ENCODE assay signal across 30 mouse cellular contexts in genomic region chr17:4250476-4250875, GRCm38 (mm10).
"Had no signal": no experiment of that assay in that cellular context is flagged by ENCODE, and none has a peak within 500 bp of the region (broad histone marks: within the 10 kb centered on the region; RNA-seq: fewer than 3 reads in every experiment).

No protein-coding gene starts in this region.

- ATAC-seq: hindbrain, embryonic 16.5 days; hindbrain, postnatal 0 days; inflammation-experienced regulatory T-cells, adult 6 months; intestine, embryonic 15.5 days; intestine, embryonic 16.5 days; intestine, postnatal 0 days had no signal

- H3K27ac ChIP-seq: heart, adult 2 months; heart, embryonic 10.5 days; heart, embryonic 13.5 days; heart, embryonic 15.5 days; hindbrain, embryonic 10.5 days; hindbrain, embryonic 12.5 days; hindbrain, embryonic 14.5 days; hindbrain, embryonic 15.5 days; hindbrain, postnatal 0 days; intestine, embryonic 15.5 days; kidney, postnatal 0 days; layer of hippocampus, adult 2 months; left cerebral cortex, adult 2 months had no signal

- H3K9me3 ChIP-seq: heart, embryonic 10.5 days; heart, embryonic 13.5 days; heart, embryonic 15.5 days; hindbrain, embryonic 10.5 days; hindbrain, embryonic 12.5 days; hindbrain, embryonic 13.5 days; hindbrain, embryonic 15.5 days; intestine, embryonic 15.5 days had no signal

- H3K4me3 ChIP-seq: heart, adult 2 months; heart, embryonic 10.5 days; heart, embryonic 12.5 days; heart, embryonic 13.5 days; heart, embryonic 15.5 days; hindbrain, embryonic 10.5 days; hindbrain, embryonic 12.5 days; hindbrain, embryonic 13.5 days; hindbrain, embryonic 15.5 days; intestine, embryonic 15.5 days; layer of hippocampus, adult 2 months; left cerebral cortex, adult 2 months had no signal

- H3K9ac ChIP-seq: heart, embryonic 12.5 days; heart, embryonic 13.5 days; heart, embryonic 15.5 days; hindbrain, embryonic 12.5 days; hindbrain, embryonic 13.5 days; hindbrain, embryonic 14.5 days; hindbrain, embryonic 15.5 days; intestine, embryonic 15.5 days had no signal

- DNase-seq: heart, adult 2 months; heart, postnatal 10 days; heart, postnatal 14 days; heart, postnatal 36 days; heart, postnatal 4 days; kidney, adult 11 months; kidney, adult 18-20 months; kidney, postnatal 10 days; kidney, postnatal 25 days; layer of hippocampus, adult 9-11 months; layer of hippocampus, postnatal 36 days had no signal

- H3K36me3 ChIP-seq: heart, embryonic 10.5 days; heart, embryonic 12.5 days; heart, embryonic 13.5 days; heart, embryonic 15.5 days; hindbrain, embryonic 10.5 days; hindbrain, embryonic 12.5 days; hindbrain, embryonic 13.5 days; hindbrain, embryonic 15.5 days; intestine, embryonic 15.5 days had no signal

- H3K27me3 ChIP-seq: heart, embryonic 12.5 days; heart, embryonic 13.5 days; heart, embryonic 15.5 days; hindbrain, embryonic 12.5 days; hindbrain, embryonic 13.5 days; hindbrain, embryonic 15.5 days; intestine, embryonic 15.5 days had no signal

- H3K4me1 ChIP-seq: heart, embryonic 10.5 days; heart, embryonic 12.5 days; heart, embryonic 13.5 days; heart, embryonic 15.5 days; hindbrain, embryonic 10.5 days; hindbrain, embryonic 12.5 days; hindbrain, embryonic 15.5 days; intestine, embryonic 15.5 days had no signal

- H3K4me2 ChIP-seq: heart, embryonic 11.5 days; heart, embryonic 12.5 days; heart, embryonic 13.5 days; heart, embryonic 15.5 days; hindbrain, embryonic 12.5 days; hindbrain, embryonic 13.5 days; hindbrain, embryonic 14.5 days; hindbrain, embryonic 15.5 days; intestine, embryonic 15.5 days had no signal
